Mouse (Mus musculus): ENCODE measurements at regions not wholly inside any gene's neighbourhood (a gene's known extent, or its start where the extent isn't known, plus 50 kb on each side); places are given as distances from the start of the nearest gene placed in this dataset.

DNA sequence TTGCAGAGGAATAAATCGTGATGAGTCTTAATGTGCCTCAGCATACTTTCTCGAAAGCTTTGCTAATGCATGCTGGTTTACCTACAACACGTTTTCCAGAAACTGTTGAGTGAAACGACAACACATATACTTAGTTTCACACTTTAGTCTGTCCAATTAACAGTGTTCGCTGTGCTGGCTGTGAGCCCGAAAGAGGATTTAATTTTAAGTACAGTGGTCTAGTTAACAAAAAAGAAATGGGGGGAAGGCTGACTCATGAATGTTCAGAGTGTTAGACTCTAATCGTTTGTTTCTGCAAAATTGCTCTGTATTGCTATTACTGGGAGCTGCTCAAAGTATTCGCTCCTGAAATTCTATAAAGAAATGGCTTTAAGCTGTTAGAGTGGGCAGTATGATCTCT, 460.1 kb upstream of the Smc2 start:
- Histone ChIP-seq H3K79me2 (ENCODE audit: control insufficient read depth, insufficient read depth) (no peaks in the 10 kb centered on the region), H3K27me3 (ENCODE audit: control insufficient read depth, insufficient read depth, insufficient read length) (no peaks in the 10 kb centered on the region), H3K4me3 (ENCODE audit: insufficient read depth, poor library complexity, severe bottlenecking) (no peak overlapping the region), H3K79me3 (ENCODE audit: low read depth) (no peaks in the 10 kb centered on the region), H3ac (ENCODE audit: control insufficient read depth, insufficient read length, low read depth) (no peak overlapping the region), H3K36me3 (ENCODE audit: control insufficient read depth, insufficient read depth) (no peaks in the 10 kb centered on the region)
- TF ChIP-seq FOSL1 (IDR thresholded peaks at IDR 0.05; ENCODE audit: insufficient read depth, low read length, poor library complexity, severe bottlenecking) (no peak), CEBPB (IDR thresholded peaks at IDR 0.05; ENCODE audit: low read depth) (no peak), CTCF (IDR thresholded peaks at IDR 0.05; ENCODE audit: control insufficient read depth, insufficient read depth, insufficient read length) (no peak), USF1 (IDR thresholded peaks at IDR 0.05; ENCODE audit: low read depth) (no peak)

DNA sequence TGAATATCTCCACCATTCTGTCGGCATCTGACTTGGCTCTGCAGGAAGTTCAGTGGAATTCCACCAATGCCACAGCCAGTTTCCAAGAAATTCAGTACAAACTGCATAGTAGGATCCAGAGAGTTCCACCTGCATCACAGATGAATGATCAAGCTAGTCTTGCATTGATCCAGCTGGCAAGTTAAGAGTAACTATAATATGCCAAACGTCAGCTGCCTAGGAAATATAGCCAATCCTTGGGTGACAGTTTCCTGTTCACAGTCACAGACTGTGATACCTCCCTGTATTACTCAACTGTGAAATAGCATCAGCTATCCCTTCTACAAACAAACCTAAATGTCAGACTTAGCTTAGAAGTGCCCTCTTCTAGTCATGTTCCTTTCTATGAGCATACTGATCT, 446.6 kb upstream of the Smc2 start:
- Histone ChIP-seq H3K27me3 (ENCODE audit: control insufficient read depth, insufficient read depth, insufficient read length) (no peaks in the 10 kb centered on the region), H3K4me3 (ENCODE audit: insufficient read depth, poor library complexity, severe bottlenecking) (no peak overlapping the region), H3K79me2 (ENCODE audit: control insufficient read depth, insufficient read depth) (no peaks in the 10 kb centered on the region), H3K36me3 (ENCODE audit: control insufficient read depth, insufficient read depth) (no peaks in the 10 kb centered on the region), H3K79me3 (ENCODE audit: low read depth) (no peaks in the 10 kb centered on the region), H3ac (ENCODE audit: control insufficient read depth, insufficient read length, low read depth) (no peak overlapping the region)
- no peak for TF ChIP-seq CTCF (IDR thresholded peaks at IDR 0.05; ENCODE audit: control insufficient read depth, insufficient read depth, insufficient read length)
- no peak for TF ChIP-seq FOSL1 (IDR thresholded peaks at IDR 0.05; ENCODE audit: insufficient read depth, low read length, poor library complexity, severe bottlenecking)
- no peak for TF ChIP-seq USF1 (IDR thresholded peaks at IDR 0.05; ENCODE audit: low read depth)
- TF ChIP-seq MYOD1 (IDR thresholded peaks at IDR 0.05; ENCODE audit: control insufficient read depth, insufficient read length, low read depth): no peak
- no peak for TF ChIP-seq MYOG (IDR thresholded peaks at IDR 0.05; ENCODE audit: control insufficient read depth, extremely low read depth, insufficient read length)
- TF ChIP-seq MAX (IDR thresholded peaks at IDR 0.05): no peak
- no peak for TF ChIP-seq CEBPB (IDR thresholded peaks at IDR 0.05; ENCODE audit: low read depth)

DNA sequence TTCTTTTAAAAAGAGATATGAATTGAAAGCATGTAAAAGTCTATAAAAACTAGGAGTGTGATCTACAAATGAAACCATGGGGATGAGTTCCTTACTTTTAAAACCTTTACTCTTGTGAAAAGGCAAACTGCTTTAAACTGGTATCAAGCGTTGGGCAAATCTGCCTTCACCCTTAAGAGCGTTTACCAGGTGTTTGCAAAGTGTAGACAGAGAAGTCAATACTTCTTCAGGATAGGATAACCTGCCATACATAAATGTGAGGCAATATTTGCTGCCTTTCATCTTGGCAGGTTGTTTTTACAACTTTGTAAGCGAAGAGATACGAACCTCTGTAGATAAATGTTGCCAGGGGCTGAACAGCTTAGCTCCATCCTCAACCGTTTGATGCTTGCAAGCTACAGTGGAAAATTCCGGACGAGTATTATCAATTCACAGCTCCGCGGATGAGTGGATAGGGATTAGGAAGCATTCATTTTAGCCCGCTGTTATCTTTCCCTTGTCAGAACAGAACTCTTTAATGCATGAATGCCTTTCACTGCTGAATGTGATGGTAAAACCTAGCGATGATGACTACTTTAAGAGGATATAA, 402.2 kb upstream of the Smc2 start:
- Histone ChIP-seq H3ac (ENCODE audit: control insufficient read depth, insufficient read length, low read depth) (no peak overlapping the region), H3K79me3 (ENCODE audit: low read depth) (no peaks in the 10 kb centered on the region), H3K27me3 (ENCODE audit: control insufficient read depth, insufficient read depth, insufficient read length) (no peaks in the 10 kb centered on the region)

DNA sequence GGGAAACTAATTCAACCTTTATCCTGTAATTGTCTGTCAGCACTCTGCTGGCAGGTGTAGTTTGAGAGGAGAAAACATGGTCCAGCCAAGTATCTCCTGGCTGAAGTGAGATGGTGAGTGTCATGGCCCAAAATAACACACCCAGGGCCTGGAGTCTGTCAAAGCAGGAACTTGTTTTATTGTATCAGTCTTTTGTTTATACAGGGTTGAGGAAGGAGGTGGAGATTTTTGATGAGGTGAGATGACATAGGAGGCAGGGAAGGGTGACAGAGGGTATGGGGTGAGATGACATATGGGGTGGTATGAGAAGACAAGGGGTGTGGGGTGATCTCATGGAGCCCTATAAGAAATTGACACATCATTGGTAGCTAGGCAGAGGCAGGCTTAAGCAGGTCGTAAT, 395.6 kb upstream of the Smc2 start:
- H3K79me2 ChIP-seq (ENCODE audit: control insufficient read depth, insufficient read depth): no peaks in the 10 kb centered on the region
- no peaks in the 10 kb centered on the region for H3K36me3 ChIP-seq (ENCODE audit: control insufficient read depth, insufficient read depth)
- no peak overlapping the region for H3K4me3 ChIP-seq (ENCODE audit: insufficient read depth, poor library complexity, severe bottlenecking)
- no peak overlapping the region for H3ac ChIP-seq (ENCODE audit: control insufficient read depth, insufficient read length, low read depth)
- H3K79me3 ChIP-seq (ENCODE audit: low read depth): no peaks in the 10 kb centered on the region
- no peak for TF ChIP-seq MYOG (IDR thresholded peaks at IDR 0.05; ENCODE audit: control insufficient read depth, extremely low read depth, insufficient read length)
- no peak for TF ChIP-seq FOSL1 (IDR thresholded peaks at IDR 0.05; ENCODE audit: insufficient read depth, low read length, poor library complexity, severe bottlenecking)
- TF ChIP-seq CTCF (IDR thresholded peaks at IDR 0.05; ENCODE audit: control insufficient read depth, insufficient read depth, insufficient read length): no peak
- TF ChIP-seq MYOD1 (IDR thresholded peaks at IDR 0.05; ENCODE audit: control insufficient read depth, insufficient read length, low read depth): no peak
- no peak for TF ChIP-seq CEBPB (IDR thresholded peaks at IDR 0.05; ENCODE audit: low read depth)
- TF ChIP-seq USF1 (IDR thresholded peaks at IDR 0.05; ENCODE audit: low read depth): no peak
- no peak for TF ChIP-seq MAX (IDR thresholded peaks at IDR 0.05)
- H3K27me3 ChIP-seq (ENCODE audit: control insufficient read depth, insufficient read depth, insufficient read length): no peaks in the 10 kb centered on the region

More for the DNA sequence above, 402.2 kb upstream of the Smc2 start:
- no peaks in the 10 kb centered on the region for H3K79me2 ChIP-seq (ENCODE audit: control insufficient read depth, insufficient read depth)
- H3K4me3 ChIP-seq (ENCODE audit: insufficient read depth, poor library complexity, severe bottlenecking): no peak overlapping the region
- TF ChIP-seq FOSL1 (IDR thresholded peaks at IDR 0.05; ENCODE audit: insufficient read depth, low read length, poor library complexity, severe bottlenecking) (no peak), MYOG (IDR thresholded peaks at IDR 0.05; ENCODE audit: control insufficient read depth, extremely low read depth, insufficient read length) (no peak), CEBPB (IDR thresholded peaks at IDR 0.05; ENCODE audit: low read depth) (no peak), MYOD1 (IDR thresholded peaks at IDR 0.05; ENCODE audit: control insufficient read depth, insufficient read length, low read depth) (no peak)
- H3K36me3 ChIP-seq (ENCODE audit: control insufficient read depth, insufficient read depth): no peaks in the 10 kb centered on the region

DNA sequence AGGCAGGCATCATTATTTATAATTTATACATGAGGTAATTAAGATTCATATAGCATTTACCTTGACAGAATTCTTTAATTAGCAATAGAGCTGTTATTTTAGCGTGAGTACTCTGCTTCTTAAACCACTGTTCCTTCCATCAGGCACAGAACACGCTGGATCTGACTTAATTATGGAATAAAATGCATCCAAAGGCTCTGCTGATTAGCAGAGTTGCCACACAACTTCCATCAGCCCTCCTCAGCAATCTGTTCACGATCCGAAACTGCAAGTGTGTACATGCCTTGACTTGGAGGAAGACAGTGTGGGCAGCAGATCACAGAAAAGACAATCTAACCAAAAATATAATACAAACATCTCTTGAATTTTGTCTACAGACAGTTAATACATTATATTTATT, 388.1 kb upstream of the Smc2 start:
- no peaks in the 10 kb centered on the region for H3K27me3 ChIP-seq (ENCODE audit: control insufficient read depth, insufficient read depth, insufficient read length)
- TF ChIP-seq MAX (IDR thresholded peaks at IDR 0.05) (no peak), MYOG (IDR thresholded peaks at IDR 0.05; ENCODE audit: control insufficient read depth, extremely low read depth, insufficient read length) (no peak), USF1 (IDR thresholded peaks at IDR 0.05; ENCODE audit: low read depth) (no peak), FOSL1 (IDR thresholded peaks at IDR 0.05; ENCODE audit: insufficient read depth, low read length, poor library complexity, severe bottlenecking) (no peak), CEBPB (IDR thresholded peaks at IDR 0.05; ENCODE audit: low read depth) (no peak), CTCF (IDR thresholded peaks at IDR 0.05; ENCODE audit: control insufficient read depth, insufficient read depth, insufficient read length) (no peak), MYOD1 (IDR thresholded peaks at IDR 0.05; ENCODE audit: control insufficient read depth, insufficient read length, low read depth) (no peak)
- H3K4me3 ChIP-seq (ENCODE audit: insufficient read depth, poor library complexity, severe bottlenecking): no peak overlapping the region
- no peak overlapping the region for H3ac ChIP-seq (ENCODE audit: control insufficient read depth, insufficient read length, low read depth)
- H3K36me3 ChIP-seq (ENCODE audit: control insufficient read depth, insufficient read depth): no peaks in the 10 kb centered on the region
- H3K79me3 ChIP-seq (ENCODE audit: low read depth): no peaks in the 10 kb centered on the region
- H3K79me2 ChIP-seq (ENCODE audit: control insufficient read depth, insufficient read depth): no peaks in the 10 kb centered on the region

DNA sequence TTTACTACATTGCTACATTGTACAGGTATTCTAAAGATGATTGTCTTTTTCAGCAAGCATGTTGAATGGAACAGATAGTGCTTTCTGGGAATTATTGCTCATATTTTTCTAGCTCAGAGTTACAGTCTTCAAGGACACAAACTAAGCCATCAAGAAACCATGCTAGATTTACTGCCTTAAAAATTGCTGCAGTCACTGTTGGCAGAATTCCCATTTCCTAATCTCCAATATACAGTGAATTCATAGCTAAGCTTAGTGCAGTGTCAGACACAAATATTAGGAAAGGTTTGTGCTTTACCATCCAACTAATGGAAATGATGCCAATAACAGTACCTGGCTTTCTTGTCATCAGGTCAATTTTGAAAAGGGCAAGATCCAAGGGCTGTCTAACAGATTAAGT, 383.0 kb upstream of the Smc2 start:
- no peaks in the 10 kb centered on the region for H3K79me2 ChIP-seq (ENCODE audit: control insufficient read depth, insufficient read depth)
- no peak overlapping the region for H3K4me3 ChIP-seq (ENCODE audit: insufficient read depth, poor library complexity, severe bottlenecking)
- H3ac ChIP-seq (ENCODE audit: control insufficient read depth, insufficient read length, low read depth): no peak overlapping the region
- H3K27me3 ChIP-seq (ENCODE audit: control insufficient read depth, insufficient read depth, insufficient read length): no peaks in the 10 kb centered on the region
- no peaks in the 10 kb centered on the region for H3K36me3 ChIP-seq (ENCODE audit: control insufficient read depth, insufficient read depth)
- no peaks in the 10 kb centered on the region for H3K79me3 ChIP-seq (ENCODE audit: low read depth)
- no peak for TF ChIP-seq CEBPB (IDR thresholded peaks at IDR 0.05; ENCODE audit: low read depth)
- no peak for TF ChIP-seq MAX (IDR thresholded peaks at IDR 0.05)
- TF ChIP-seq MYOG (IDR thresholded peaks at IDR 0.05; ENCODE audit: control insufficient read depth, extremely low read depth, insufficient read length): no peak
- TF ChIP-seq USF1 (IDR thresholded peaks at IDR 0.05; ENCODE audit: low read depth): no peak
- no peak for TF ChIP-seq CTCF (IDR thresholded peaks at IDR 0.05; ENCODE audit: control insufficient read depth, insufficient read depth, insufficient read length)
- no peak for TF ChIP-seq MYOD1 (IDR thresholded peaks at IDR 0.05; ENCODE audit: control insufficient read depth, insufficient read length, low read depth)
- no peak for TF ChIP-seq FOSL1 (IDR thresholded peaks at IDR 0.05; ENCODE audit: insufficient read depth, low read length, poor library complexity, severe bottlenecking)

All from C2C12 (cell line).